Mouse (Mus musculus): Measurements from ENCODE around the gene Fnip2.

DNA sequence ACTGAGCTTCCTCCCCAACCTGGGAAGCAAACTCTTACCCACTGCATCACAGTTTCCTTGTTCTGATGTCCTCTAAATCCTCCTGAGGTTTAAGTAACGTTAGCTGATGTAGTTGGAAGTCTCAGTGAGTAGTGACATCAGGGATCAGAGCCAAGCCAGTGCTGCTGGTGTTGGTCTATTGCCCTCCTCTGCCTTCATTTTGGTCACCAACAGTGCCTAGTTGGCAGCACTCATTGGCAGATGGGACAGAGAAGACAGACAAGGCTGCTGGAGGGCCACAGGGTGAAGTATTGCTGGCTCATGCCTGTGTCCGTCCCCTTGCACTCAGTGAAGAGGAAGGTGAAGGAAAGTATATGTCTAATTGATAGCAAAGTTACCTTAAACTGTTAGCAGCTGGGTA is 91.6 kb downstream of the Fnip2 start:
- TF ChIP-seq POLR2A (IDR thresholded peaks at IDR 0.05; ENCODE audit: borderline replicate concordance, extremely low read depth, low read depth, low read length), result no peak
- TF ChIP-seq CTCF (IDR thresholded peaks at IDR 0.05; ENCODE audit: insufficient read depth, low read length), result no peak
